Mouse (Mus musculus): ENCODE results near the gene Pklr.

DNA sequence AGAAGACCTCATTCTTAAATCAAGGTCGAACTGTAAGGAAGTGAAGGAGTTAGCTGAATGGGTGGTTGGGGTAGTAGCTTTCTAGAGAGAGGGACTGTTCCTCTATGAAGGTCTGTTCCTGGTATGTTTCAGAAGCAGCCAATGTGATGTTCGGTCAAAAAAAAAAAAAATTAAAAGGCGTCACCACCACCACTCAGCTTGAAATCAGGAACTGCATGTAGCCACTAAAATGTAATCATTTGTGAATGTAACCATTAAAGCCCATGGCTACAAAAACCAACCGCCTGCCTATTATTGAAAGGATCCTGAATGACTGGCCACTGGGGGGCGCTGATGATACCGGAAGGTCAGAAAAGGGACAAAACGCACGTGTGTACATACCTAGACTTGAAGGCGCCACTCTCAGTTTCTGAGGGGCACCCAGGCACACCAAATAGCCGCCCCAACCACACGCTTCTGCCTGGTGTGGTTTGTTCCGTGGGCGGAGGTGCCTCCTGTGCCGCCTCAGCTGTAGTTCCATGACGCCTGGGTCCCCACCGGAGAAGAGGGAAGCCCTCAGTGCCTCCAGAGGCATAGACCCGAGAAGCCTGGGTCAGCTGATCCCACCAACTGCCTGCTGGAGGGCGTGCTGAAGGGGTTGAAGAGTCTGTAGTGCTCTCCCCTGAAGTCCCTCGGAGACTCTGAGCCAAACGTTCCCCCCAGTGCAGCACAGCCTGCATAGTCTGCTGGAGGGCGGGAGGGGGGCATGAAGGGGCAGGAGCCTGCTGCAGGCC lies 48.4 kb upstream of the Pklr start:
- peak; percentile 63 for TF ChIP-seq CTCF (IDR thresholded peaks at IDR 0.05; ENCODE audit: low read depth)
- no peak for TF ChIP-seq EP300 (IDR thresholded peaks at IDR 0.05; ENCODE audit: low read depth)
